Mouse (Mus musculus): ENCODE data around the gene Fancb.

Fancb gene

DNA sequence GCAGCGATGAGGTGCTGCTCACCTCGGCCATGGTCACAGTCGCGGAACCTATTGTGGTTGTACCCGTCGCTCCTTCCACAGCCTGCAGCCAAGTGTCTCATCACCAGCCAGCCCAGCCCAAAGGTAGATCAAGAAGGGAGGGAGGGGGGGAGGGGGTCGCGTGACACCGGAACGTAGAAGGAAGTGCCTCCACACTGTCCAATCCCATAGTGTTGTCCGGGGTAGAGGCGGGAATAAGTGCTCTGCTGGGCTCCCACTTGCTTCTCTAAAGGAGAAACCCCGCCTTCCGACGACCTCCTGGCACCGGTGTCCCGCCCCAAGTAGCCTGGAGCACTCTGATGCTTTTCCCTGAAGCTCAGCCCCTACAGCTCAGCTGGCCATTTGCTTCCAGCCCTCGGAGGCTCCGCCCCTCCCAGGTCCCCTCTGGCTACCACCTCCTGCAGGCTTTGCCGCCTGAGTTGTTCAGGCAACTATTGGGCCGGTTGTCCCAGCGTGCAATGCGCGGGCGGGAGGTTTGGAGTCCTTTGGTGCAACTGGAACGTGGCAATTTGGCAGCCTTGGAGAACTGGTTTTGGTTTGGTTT, at the start of gene Fancb, which contains the start of gene Mospd2:
Gene Fancb (plus strand): TSS at position 400 of the 583 bp plus-strand sequence.
Gene Mospd2 (minus strand): TSS at position 183 of the 583 bp plus-strand sequence.
- DNase-seq = peak; percentile 86

GRCm38 (mm10) chrX:164941540-164941939, 38.9 kb upstream of the Fancb start:
- DNase-seq = no peak

- DNase-seq = no peak
Observed at GRCm38 (mm10) chrX:164951858-164952576, 28.4 kb upstream of the Fancb start.

DNA sequence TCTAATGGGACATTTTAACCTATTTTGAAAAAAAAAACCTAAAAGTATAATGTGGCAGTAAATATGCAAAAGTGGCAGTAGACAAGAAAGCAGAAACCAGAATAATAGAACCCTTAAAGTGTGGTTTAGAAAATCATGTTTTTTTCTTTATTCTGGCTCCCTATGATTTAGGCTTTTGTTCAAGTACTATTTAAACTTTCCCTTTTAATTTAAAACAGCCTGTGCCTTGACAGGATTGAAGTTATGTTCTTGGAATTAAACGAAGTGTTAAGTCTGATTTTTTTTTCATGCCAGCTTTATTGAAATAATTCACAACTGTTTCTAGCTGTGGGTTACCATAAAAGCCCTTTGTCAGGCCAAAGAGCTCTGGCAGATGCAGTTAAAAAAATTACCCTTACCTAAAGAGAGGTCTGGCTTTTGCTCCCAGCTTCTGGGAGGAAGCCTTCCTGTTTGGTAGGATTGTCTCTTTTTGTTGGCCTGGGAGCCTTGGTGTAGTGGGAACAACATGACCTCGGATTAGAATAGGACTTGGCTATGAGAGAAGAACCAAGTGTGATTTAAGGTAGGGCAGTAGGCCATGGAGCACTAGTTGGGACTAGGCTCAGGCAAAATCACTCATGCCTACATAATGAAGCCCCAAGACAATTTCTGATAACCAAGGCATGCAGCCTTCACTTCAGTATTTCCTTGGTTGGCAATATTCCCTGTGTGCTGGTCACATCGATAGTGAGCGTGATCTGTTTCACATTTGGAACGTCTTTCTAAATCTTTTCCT, 27.6 kb upstream of the Fancb start:
- no peak for DNase-seq

DNA sequence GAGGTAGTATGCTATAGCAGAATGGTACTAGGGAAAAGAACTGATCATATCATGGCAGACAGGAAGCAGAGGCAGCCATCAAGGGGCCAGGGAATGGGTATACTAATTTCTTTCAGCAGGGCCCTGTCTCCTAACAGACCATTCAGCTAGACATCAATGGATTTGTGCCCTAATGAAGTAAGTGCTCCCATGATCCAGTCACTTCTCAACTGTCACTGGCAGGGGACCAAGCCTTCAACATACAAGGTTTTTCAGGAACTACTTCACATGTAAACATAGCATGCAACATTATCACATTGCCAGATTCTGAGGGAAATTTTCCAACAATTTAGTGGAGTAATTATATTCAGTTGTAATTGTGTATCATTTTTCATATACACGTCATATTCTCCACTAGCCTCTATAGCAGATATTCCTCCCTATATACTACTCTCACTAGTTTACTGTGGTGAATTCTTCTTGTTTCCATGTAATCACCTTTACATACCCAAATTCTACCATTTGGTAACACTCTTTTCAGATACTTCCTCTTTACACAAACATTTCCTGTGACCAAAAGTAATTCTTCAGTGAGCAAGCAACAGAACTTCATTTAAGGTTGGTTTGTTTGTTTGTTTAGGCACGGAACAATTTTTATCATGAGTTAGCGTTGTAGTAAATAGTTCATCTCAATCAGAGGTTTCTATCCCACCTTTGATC, 14.5 kb upstream of the Fancb start:
- DNase-seq = no peak

- no peak for DNase-seq
Observed at GRCm38 (mm10) chrX:164971206-164971605, 9.2 kb upstream of the Fancb start.

- no peak for DNase-seq
Observed at GRCm38 (mm10) chrX:164978866-164979265, 1.5 kb upstream of the Fancb start.

DNA sequence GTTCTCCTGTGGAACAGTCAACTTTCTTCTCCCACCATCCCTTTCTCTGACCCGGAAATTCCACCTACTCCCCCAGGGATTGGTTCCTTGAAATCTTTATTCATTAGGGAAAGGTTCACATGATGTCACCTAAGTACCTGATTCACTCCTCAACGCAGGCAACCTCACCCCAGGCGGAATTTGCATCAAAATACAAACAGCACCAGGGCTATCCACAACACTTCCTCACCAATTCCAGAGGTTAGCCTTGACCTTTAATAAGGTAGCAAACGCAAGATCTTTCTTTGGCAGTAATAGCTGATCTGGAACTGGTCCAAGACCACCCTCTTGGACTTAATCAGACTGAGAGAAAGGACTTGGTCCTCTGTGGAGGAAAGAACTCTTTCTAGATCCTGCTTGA, 22.7 kb downstream of the Fancb start:
- no peak for DNase-seq

GRCm38 (mm10) chrX:165004779-165005324, 24.5 kb downstream of the Fancb start, which contains the start of gene Gm17604:
Gm17604 (minus strand) TSS chrX:165004829.
- DNase-seq = no peak
